Mouse (Mus musculus) neural tube, embryonic 10.5 days (tissue): ENCODE results near the gene Gpr37l1.

ENCODE experiments used
- DNase-seq: peaks from one replicate; pipeline ENCODE4 v3.0.0-alpha.2; 2017; ENCODE audit warnings: low spot score; ENCODE audit errors: extremely low spot score

Gpr37l1 gene

GRCm38 (mm10) chr1:135181880-135182623, 14.6 kb upstream of the Gpr37l1 start:
- no peak for DNase-seq

- no peak for DNase-seq
These were observed 13.8 kb upstream of the Gpr37l1 start for GRCm38 (mm10) chr1:135181275-135181674.

GRCm38 (mm10) chr1:135180830-135181229, 13.3 kb upstream of the Gpr37l1 start:
- no peak for DNase-seq

DNA sequence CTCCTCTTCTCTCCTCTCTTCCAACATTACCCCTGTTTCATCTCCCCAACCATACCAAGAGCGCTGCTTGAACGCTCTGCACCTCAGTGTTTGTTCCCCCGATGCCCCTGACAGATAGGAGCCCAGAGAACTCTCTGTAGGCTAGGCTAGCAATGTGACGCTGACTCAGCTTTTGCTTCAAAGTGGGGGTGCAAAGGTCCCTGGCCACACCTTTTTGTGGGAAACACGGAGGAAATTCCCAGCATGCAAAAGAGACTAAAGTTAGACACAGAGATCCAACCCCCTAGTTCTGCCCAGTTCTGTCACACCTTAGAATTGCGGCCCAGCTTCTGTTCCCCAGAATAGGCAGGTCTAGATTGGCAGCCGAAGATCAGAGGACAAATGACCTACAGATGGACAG, 11.4 kb upstream of the Gpr37l1 start:
- DNase-seq: no peak

GRCm38 (mm10) chr1:135177724-135178123, 10.2 kb upstream of the Gpr37l1 start:
- no peak for DNase-seq

DNA sequence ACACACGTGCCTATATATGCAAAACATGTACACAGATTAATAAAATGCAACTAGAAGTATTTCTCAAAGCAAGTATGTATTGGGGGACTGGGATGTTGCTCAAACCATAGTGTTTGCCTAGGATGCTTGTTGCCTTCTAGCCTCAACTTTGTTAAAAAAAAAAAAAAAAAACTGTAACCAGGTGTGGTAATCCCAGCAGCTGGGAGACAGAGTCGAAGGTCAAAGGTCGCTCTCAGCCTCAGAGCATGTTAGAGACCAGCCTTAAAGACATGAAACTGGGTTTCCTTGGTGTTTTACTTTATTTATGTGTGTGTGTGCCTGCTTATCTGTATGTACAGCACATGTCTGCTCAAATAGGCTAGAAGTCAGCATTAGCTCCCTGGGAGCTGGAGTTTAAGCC, 7.7 kb upstream of the Gpr37l1 start:
- no peak for DNase-seq

GRCm38 (mm10) chr1:135173311-135173710, 5.8 kb upstream of the Gpr37l1 start:
- no peak for DNase-seq

DNA sequence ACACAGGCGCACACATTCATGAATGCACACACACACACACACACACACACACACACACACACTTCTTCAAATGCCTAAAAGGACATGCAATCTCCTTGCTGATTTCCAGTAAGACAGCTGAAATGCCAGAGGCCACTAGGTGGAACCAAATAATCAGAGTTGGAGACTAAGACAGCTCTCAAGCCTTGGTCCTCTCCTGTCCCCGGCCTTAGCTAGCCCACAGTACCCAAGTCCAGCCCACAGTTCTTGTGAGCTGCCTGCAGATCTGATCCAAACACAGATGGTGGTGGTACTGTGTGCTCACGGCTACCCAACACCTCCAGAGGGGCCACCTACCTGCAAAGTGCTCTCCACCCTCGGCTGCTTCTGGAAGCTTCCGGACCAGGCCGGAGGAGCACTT, 4.5 kb upstream of the Gpr37l1 start:
- peak; percentile 35 for DNase-seq

DNA sequence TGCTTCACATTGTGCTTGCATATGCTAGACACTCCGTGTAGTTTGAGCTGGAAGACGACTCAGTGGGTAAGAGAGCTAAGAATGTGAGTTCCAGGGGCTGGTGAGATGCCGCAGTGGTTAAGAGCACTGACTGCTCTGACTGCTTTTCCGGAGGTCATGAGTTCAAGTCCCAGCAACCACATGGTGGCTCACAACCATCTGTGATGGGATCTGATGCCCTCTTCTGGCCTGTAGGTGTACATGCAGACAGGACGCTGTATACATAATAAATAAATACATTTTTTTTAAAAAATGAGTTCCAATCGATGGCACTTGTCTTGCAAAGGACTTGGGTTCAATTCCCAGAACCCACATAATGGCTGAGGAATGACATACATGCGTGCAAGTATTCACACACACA, 3.7 kb upstream of the Gpr37l1 start:
- DNase-seq: no peak

GRCm38 (mm10) chr1:135170299-135170698, 2.8 kb upstream of the Gpr37l1 start:
- DNase-seq: no peak

- no peak for DNase-seq
These were observed 2.2 kb upstream of the Gpr37l1 start for GRCm38 (mm10) chr1:135169556-135170224.

DNA sequence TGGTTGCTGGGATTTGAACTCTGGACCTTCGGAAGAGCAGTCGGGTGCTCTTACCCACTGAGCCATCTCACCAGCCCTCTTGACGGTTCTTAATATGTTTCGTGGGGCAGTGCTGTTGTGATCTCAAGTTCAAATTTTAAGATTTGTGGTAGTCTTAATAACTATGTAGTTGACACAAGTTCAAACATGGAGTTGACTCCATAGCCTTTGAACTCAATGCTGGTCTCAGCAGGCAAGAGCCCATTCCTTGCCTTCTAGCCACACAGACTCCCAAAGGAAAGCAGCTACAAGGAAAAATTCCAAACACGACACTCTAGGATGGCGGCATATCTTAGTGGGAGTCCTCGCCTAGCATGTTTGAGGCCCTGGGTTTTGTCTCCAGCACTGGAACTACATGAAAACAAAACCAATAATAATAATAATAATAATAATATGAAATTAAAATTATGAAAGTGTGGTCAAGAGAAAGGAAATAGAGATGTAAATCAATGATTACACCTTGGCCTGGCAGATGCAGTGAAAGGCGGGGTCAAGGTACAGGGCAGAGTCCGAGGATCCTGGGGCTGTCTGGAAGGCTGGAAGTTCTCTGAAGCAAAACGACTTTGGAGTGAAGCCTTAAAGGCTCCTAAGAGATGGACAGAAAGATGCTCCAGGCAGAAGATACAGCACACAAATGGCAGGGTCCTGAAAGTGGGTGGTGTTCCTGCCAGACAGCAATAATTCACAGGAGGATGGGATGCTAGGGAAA, 1.1 kb upstream of the Gpr37l1 start:
- no peak for DNase-seq

DNA sequence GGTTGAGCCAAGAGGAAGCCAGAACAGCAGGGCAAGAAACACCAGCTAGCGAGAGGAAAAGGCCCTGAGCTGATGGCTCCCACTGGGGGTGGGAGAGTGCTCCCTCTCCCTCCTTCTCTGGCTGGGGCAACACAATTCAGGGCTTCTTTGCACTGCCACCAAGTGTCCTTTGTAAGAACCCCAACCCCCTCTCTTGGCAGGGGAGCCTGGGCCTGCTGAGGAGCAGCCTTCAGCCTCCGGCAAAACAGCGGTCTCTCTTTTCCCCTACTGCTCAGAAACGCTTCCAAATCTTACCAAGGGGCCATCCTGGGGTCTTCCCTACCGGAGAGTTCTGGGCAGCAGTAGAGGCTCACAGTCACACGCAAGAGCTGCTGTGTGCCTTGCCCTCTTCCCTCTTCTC, 4.8 kb downstream of the Gpr37l1 start:
- no peak for DNase-seq

GRCm38 (mm10) chr1:135160411-135161050, 7.0 kb downstream of the Gpr37l1 start:
- DNase-seq: no peak

GRCm38 (mm10) chr1:135159556-135160123, 7.8 kb downstream of the Gpr37l1 start:
- DNase-seq: no peak

DNA sequence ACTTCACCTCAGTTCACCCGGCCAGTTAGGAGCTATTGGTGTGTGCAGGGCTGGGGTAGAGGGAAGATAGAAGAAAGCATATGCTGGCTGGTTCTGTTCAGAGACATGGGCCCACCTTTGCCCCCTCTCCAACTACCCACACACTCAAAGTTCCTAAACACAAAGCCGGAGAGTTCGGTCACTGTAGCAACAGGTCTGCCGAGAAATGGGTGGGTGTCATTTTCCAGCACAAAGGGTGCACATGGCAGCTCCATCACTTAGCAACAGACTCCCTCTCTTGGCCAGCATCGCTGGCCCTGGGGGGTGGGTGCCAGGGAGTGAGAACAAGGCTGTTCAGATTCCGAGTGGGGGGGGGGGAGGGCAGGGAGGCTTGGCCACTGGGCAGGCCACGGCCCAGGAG, 8.4 kb downstream of the Gpr37l1 start:
- no peak for DNase-seq

DNA sequence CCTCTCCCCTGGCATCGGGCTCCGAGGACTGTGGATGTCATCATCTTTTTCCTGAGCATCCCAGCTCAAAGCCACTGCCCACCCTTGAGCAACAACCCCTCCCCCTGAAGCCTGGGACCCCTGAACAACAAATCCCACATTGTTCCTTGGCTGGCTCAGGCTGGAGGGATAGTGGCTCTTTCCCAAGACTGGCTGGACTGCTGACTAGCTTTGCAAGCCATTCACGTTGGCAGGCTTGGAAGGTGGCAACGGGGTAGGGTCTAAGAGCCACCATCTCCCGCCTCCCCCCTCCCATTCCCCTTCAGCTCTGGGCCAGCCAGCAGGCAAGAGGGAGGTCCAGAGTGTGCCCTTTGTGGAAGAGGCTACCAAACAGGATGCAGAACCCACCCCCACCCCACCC, 8.8 kb downstream of the Gpr37l1 start:
- no peak for DNase-seq

GRCm38 (mm10) chr1:135156300-135156699, 11.2 kb downstream of the Gpr37l1 start:
- DNase-seq: no peak

DNA sequence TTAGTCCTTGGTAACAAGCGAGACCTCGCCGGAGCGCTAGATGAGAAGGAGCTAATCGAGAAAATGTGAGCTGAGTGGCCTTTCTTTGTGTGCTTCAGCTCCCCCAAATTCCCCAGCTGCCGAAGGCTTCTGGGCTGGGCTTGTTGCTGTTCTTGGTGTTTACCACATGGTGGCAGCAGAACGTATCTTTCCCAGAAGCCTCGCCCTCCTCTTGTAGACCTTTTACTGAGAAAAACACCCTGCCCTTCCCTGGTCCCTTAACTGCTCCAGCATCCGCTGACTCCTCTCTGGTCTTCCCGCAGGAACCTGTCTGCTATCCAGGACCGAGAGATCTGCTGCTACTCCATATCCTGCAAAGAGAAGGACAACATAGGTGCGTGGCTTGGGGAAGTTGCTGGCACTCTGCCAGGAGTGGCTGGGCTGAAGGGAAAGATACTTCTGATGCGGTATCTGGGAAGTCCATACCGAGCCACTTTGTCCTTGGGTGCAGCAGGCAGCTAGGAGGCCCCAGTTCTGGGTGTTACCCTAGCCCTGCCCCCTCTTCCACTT, 13.0 kb downstream of the Gpr37l1 start:
- peak; percentile 74 for DNase-seq

- DNase-seq: peak; percentile 43
These were observed 13.5 kb downstream of the Gpr37l1 start for GRCm38 (mm10) chr1:135154011-135154410.

GRCm38 (mm10) chr1:135148996-135149395, 18.5 kb downstream of the Gpr37l1 start:
- no peak for DNase-seq
